Mouse (Mus musculus) right cerebral cortex, postnatal 4 days (tissue): ENCODE data around the gene Atp8b2.

Source experiments
- DNase-seq: peaks from one replicate; pipeline ENCODE4 v3.0.0-alpha.2; 2022

Gene Atp8b2

DNA sequence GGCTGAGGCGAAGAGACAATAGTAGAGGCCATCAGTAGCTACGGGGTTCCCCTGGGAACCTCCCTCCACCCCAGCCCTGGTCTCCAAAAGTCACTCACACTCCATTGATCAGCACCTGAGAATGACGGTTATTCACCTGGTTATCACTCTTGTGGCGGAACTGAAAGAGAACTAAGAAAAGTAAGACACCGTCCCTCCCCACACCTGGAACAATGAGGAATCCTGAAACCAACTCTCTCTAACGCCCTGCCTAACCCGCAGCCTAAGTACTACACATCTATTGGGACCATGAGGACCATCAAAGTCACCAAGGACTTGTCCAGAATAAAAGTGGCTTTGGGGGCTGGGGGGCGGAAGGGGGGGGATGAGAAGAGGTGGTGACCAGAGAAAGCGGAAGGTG, 5.4 kb downstream of the Atp8b2 start:
- no peak for DNase-seq

DNA sequence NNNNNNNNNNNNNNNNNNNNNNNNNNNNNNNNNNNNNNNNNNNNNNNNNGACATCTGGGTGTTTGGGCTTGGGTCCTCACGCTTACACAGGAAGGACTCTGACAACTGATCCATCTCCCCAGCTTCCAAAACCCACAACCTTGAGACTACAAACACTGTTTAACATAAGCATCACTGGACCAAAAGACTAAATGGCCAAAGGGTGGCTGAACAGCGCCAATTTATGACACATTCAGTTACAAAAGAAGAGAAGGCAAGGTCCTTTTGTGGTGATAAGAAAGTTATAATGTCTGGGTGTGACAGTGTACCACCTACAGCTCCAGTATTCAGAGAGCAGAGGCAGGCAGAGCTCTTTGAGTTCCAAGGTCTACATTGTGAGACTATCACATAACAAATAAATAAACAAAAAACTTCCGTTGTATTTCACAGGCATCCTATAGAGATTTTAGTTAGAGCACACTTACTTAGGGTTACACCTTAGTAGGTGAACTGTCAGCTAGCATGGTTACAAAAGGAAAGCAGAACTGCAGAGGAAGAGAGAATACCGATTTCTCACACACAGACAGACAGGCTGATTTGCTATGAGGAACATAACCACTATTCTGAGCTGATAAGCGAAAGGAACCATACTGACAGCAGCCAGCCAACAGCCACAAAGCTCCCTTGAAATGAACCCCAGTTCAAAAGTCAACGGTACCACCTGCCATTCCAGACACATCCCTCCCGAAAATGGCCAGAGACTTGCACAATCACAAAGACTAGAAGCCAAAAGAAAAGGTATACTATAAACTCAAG, 6.9 kb downstream of the Atp8b2 start:
- DNase-seq: no peak

DNA sequence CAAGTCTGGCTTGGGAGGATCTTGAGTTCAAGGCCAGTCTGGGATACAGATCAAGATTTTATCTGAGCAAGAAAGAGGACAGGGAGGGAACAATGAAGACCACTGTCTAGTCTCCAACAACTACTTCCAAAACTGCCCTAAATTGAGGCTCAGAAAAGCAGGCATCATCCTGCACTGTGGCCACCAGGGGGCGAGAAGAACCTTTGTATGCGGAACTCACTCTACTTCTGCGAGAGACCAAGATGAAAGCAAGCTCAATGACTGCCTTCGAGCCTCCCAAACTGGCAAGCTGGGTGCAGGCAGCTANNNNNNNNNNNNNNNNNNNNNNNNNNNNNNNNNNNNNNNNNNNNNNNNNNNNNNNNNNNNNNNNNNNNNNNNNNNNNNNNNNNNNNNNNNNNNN, 9.9 kb downstream of the Atp8b2 start:
- peak; percentile 80 for DNase-seq

DNA sequence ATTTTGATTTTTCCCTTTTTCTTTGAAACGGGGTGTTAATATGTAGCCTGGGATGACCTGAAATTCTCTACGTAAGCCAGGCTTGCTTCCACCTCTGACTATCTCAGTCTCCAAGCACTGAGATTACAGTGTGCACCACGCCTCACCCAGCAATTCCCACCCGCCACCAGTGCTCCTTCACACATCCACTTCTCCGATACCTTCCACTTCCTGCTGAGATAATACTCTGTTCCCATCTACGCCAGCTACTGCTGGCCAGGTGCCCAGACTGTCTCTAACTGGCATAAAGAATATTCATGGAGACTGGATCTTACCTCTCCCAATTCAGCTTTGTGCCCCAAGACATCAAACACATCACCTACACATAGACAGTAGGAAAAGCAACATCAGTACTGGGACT, 14.7 kb downstream of the Atp8b2 start:
- DNase-seq: peak; percentile 46

DNA sequence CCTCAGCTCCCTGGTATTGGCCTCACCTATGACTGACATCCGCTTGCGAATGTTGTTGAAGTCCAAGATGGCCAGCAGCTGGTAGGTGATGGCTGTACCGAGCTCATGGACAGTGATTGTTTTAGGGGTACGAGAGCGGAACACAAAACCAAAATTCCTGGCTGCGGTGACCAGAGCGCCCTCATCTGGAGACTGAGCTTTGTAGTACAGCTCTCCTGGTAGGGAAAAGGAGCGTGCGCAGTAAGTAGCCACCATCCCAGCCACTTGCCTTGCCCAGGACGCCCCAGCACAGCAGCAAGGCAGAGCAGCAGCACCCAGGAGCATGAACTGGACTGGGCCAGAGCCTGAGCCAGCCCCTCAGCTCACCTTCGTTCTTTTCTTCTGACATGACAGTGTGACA, 15.3 kb downstream of the Atp8b2 start:
- no peak for DNase-seq

DNA sequence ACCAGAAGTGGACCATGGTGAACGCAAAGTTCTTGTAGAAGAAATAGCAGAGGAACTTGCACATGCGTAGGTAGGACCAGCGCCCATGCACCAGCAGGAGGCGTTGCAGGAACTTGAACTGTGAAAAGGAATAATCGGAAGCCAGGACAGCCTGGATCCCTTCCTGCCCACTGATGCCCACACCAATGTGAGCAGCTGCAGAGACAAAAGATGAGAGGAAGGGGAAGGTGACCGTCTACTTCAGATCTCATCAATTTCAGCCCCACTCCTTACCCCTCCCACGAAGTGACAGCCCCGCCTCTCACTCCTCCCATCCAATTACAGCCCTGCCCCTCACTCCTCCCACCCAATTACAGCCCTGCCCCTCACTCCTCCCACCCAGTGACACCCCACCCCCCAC, 18.3 kb downstream of the Atp8b2 start:
- DNase-seq: no peak

DNA sequence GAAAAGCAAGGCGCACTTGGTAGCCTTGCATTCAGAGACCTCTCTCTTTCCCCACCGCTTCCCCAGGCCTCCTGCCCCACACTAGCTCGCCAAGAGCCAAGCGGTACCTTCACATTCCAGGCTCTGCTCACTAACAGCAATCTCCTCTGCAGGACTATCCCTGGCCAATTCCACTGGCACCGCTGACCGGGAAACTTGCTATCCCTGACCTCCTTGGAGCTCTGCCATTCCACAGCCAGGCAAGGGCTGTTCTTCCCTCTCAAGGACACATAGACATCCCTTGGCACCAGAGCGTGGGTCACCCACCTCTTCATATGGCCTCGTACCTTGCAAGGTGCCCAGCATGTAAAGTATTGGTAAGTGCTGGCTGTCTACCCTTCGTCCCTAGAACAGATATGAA, 20.4 kb downstream of the Atp8b2 start:
- no peak for DNase-seq

DNA sequence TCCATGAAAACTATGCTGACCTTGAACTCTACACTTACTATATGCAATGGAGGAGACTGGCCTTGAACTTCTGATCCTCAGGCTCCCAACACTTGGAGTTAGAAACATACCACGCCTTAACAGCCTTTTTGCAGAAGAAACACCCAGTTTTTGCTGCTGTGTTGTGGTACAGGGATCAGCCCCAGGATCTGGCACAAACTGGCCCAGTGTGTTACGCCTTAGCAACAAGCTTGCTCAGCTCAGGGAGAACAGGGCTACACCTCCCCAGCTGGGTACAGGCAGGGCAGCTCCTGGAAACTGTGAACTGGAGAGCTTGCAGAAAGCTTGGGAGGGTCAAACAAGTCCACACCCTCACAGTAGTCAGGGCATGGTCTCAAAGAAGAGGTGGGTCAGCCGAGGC, 26.8 kb downstream of the Atp8b2 start:
- DNase-seq: no peak

DNA sequence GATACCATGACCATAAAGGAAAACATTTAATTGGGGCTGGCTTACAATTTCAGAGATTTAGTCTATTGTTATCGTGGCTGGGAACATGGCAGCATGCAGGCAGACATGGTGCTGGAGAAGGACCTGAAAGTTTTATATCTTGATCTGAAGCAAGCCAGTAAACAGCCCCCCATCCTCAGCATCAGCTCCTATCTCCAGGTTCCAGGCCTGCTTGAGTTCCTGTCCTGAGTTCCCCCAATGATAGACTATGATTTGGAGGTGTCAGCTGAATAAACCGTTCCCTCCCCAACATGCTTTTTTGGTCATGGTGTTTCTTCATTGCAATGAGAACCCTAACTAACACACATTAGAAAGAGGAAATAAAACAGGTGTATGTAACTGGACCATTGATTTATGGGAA, 30.4 kb downstream of the Atp8b2 start:
- DNase-seq: no peak

DNA sequence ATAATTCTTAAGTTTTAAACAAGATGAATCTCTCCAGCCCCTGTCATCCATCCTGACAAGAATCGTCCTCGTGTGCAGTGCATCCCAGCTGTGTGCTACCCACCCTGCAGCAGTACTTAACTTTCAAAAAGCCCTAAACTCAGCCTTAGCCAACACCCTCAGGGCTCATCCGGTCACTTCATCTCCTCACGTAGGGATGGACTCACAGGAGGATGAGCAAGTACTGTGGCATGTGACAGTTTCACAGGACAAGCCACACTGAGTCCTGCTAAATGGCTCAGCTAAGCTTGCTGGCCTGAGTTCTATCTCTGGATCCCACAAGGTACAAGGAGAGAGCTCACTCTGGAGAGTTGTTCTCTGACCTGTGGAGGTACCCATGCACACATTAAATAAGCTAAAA, 34.4 kb downstream of the Atp8b2 start:
- DNase-seq: no peak

DNA sequence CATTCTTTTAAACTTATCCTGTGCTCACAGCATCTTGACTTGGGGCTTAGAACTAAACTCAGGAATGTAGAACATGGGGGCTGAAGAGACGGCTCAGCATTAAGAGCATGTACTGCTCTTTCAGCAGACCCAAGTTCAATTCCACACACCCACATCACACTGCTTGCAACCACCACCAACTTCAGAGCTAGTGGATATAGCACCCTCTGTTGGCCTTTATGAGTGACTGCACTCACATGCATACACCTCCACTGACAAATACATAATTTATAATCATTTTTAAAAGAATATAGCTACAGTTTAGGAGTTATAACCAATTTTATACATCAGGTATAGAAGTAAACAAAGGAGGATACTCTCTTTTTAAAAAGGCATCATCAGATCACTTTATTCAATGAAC, 36.9 kb downstream of the Atp8b2 start:
- no peak for DNase-seq

DNA sequence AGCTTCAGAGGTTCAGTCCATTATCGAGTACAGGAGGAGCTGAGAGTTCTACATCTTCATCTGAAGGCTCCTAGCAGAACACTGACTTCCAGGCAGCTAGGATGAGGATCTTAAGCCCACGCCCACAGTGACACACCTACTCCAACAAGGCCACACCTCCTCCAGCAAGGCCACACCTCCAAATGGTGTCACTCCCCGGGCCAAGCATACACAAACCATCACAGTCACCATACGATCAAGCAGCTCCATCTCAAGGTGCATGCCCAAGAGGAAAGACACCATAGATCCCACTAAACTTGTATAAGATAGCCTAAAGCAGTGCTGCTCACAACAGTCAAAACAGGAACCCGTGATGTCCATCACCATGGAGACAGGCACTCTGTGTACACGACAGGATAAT, 42.6 kb downstream of the Atp8b2 start:
- DNase-seq: no peak

DNA sequence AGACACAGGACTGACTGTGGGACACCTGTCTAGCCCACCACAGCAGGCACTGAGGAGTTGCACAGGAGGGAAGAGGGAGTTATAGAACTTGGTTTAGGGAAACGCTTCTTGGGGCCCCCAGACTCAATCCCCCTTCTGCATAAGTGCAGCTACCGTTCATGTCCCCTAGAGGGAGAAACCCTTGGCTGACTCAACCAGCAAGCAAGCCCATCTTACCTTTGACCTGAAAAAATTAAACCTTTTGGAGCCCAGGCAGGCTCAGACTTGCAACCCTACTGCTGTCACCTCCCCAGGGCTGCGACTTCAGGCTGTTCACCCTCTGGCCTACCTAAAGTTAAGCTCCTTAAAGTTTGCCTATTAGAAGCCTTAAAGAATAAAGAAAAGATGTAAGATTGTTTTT, 45.9 kb downstream of the Atp8b2 start:
- DNase-seq: no peak

DNA sequence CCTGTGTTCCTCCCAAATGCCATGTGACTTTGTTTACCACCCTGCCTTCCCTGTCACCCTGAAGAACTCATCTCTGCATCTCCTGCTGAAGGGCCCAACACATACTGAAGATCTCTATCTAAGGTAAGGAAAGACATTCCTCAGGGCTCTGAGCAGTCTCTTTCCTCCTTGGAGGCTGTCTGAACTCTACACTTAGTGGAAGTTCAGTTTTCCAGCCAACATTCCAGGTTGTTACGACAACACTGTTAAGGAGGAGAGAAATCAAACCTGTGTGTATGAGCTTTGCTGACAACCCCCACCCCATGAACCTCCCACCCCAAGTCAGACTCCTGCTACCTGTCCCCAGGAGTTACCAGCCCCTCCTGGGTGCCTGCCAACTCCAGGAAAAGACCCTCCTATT, 46.7 kb downstream of the Atp8b2 start:
- no peak for DNase-seq

DNA sequence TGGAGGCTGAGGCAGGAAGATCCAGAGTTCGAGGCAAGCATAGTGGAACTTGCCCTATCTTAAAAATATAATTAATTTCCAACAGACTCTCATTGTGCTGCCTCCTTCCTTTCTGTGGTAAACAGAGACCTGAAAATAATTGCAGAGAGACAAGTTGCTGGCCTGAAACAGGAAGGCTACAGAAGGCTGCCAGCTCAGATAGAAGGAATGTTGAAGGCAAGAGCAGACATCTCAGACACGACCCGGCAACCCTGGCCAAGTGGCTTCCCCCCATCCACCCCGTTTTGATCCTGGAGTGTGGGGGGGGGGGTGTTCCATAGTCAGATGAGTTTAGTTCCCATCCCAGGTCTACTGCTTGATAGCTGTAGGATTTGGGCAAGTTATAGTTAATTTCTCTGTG, 48.6 kb downstream of the Atp8b2 start:
- DNase-seq: no peak

DNA sequence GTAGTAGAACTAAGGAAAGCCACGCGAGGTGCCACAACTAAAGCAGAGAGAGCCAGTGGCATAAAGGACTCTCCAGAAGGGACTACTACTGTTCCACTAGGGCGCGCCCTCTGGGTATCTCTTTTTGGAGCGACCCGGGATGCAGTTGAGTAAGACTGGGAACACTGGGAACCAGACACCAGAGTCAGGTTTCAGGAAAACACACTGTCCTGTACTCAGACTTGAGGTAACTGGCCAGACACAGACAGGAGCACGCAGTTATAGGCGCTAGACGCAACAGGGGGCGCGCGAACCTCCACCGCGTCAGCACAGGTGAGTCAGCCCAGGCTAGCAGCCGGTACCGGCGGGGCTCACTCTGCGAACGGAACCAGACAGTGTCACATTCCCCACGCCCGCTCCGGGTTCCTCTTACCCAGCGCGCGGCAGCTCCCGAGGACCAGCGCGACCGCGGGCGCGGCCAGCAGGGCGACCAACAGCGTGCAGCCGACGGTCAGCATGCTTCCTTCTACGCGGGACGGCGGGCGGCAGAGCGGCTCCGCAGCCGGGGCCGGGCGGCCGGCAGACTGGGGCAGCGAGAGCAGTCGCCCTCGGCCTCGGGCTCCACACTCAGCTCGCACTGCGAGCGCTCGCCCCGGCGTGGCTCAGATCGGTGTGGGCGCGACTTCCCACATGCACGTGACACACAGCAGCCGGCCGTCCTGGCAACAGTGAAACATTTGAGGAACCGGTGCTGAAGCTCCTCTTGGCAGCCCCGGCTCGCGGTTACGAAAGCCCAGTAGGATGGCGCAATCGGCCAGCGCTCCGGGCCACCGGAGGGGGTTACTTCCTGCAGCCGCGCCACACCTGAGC, 50.5 kb downstream of the Atp8b2 start, which contains the start of gene Il6ra:
Gene Il6ra, minus strand, starts transcription at position 654 of the 849 bp plus-strand sequence.
- DNase-seq: peak; percentile 56

DNA sequence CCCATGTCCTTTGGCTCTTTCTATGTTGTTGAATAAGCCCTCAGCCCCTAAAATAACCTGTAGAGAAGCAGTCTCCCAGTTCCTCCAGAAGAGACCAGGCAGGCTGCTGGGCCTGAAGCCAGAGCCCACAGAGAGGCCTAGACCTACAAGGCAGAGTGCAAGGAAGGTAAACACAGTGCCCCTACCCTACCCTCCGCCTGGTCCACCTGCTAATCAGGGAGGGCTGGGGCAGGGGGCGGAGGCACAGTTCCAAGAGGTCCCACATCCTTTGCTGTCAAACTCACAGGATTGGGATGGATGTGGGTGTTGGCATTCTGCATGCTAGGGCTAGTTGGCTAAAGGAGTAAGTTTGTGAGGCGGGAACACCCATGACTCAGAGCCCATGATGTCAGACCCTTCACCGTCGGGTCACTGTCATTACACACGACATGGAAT, 51.2 kb downstream of the Atp8b2 start:
- DNase-seq: no peak

DNA sequence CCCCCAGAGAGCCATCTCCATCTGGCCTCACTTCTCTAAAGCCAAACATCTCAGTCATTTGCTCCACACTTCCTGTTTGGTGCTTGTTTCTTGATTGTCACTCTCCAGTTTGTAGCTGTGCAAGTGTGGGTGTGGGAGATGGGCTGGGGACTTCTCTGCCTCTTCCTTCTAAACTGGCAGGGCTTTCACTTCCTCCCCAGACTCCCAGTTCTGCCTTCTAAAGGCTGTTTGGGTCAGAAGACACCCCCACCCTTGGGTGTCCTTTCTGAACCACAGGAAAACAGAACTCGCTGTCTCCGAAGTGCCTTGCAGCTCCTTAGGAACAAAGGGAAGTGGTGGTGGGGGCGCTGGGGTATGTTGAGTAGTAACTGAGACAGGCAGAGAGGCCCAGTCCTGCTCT, 52.1 kb downstream of the Atp8b2 start:
- no peak for DNase-seq

DNA sequence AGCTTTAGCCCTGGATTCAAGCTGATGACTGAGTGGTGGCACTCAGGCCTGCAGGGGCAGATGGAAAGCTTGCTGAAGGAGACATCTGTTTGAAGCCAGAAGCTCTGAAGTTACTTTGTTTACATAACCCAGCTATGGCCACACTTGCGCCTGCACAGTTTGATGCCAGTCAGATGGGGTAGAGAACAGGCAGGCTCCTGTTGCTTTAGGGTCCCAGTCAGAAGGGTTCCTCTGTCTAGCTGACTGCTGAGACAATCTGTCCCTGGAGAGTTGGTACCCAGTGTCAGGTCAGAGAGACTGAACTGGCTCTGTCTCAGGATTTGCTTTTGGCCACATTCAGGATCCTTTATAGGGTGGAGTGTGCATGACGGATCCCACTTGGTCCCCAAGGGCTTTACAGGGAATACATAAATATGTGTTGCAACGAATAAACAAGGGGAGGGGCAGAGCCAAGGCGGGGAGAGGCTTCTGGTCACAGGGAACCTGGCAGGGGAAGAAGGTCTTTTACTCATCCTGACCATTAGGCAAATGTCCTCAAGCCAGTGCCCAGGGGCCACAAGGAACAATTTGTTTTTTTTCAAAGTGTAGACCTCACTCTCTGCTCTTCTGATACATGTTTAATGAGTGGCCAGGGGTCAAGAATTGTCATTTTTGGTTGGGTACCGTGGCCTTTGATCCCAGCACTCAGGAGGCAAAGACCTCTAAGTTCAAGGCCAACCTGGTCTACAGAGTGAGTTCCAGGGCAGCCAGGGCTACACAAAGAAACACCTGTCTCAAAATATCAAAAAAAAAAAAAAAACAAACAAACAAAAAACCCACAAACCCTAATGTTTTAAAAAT, 53.4 kb downstream of the Atp8b2 start:
- DNase-seq: no peak

DNA sequence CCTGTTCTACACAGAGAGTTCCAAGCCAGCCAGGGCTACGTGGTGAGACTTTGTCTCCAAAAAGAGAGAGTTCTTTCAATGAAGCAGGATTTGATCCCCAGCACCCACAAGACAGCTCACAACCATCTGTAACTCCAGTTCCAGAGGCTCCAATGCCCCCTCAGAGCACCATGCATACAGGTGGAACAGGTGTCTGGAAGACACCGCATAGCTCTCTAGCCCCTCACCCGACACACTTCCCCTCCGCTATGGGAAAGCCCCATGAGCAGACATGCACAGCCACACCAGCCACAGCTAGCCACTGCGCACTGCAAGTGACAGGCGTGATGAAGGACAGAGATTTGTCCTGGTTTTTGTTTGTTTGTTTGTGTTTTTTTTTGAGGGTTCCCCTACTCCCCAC, 54.5 kb downstream of the Atp8b2 start:
- DNase-seq: no peak

DNA sequence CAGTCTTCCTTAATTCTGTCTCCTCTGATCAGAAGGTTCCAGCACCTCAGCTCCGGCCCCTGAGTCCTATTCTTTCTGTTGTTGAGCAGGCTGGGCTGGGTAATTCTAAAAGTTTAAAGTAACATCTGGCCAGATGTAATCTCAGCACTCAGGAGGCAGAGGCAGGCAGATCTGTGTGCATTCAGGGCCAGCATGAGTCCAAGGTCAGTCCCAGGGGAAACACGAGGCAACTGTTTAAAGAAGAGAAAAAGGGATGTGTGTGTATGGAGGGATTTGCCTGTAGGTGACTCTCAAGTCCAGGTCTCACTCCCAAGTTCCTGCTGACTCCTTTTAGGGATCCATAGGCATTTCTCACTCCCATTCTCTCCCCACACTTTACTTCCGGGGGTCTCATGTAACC, 55.5 kb downstream of the Atp8b2 start:
- no peak for DNase-seq

DNA sequence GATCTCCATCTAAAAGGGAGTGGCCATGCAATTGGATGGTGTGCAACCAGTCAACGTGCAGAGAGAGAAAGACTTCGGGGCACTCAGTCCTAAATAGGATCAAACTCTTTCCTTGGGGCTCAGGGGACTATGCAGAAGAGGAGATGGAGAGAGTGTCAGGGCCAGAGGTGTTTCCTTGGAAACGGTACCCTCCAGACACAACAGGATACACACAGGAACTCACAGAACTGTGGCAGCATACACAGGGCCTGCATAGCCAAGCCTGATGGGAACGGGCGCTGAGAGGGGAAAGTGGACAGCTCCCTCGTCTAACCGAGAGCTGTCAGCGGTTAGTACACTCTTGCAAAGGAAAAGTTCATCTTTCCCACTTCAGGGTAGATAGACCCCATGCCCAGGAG, 63.8 kb downstream of the Atp8b2 start:
- no peak for DNase-seq

DNA sequence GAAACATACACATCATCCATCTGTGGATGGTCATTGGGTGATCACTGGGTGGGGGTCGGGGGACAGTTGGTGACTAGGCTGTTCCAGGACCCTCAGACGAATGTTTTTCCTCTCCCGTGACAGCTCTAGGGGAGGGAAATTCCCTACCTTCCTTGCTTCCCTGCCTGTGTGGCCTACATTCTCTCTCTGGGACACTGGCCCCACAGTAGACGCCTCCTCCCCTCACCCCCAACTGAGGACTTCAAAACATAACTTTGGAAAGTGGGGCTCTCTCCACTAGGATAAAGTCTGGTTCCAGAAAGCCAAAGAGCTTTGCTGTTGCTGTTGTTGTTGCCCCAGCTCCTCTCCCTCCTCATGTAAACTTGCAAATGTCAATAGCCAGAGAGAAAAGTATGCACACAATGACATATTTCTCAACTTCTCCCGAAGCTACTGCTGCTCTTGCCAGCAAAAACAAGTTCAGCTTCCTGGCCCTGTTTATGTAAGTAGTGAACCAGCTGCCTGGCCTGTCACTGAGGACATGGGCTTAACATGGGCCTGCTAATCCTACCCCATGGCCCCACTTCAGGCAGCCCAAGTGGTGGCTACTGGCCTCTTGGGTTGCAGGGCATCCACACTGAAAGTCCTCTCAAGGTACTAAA, 64.3 kb downstream of the Atp8b2 start:
- no peak for DNase-seq
